Mouse (Mus musculus) heart, adult 2 months (tissue): ENCODE results near the gene Atp13a1.

ENCODE experiments used
- CTCF ChIP-seq: fragments of 200-600 bp; IDR thresholded peaks from 2 replicates; pipeline ENCODE4 v1.8.1; 2022; ENCODE audit warnings: antibody characterized with exemption, mild to moderate bottlenecking, moderate library complexity
- EP300 ChIP-seq: fragments of 200-500 bp; IDR thresholded peaks from 2 replicates; pipeline ENCODE4 v1.6.1; 2011; ENCODE audit warnings: low read depth, low read length, control low read depth; ENCODE audit not compliant: insufficient read depth
- POLR2A ChIP-seq: fragments of 200-500 bp; IDR thresholded peaks from 2 replicates; pipeline ENCODE4 v1.6.1; 2011; ENCODE audit warnings: mild to moderate bottlenecking, low read depth, low read length, control low read depth; ENCODE audit not compliant: insufficient read depth

DNA sequence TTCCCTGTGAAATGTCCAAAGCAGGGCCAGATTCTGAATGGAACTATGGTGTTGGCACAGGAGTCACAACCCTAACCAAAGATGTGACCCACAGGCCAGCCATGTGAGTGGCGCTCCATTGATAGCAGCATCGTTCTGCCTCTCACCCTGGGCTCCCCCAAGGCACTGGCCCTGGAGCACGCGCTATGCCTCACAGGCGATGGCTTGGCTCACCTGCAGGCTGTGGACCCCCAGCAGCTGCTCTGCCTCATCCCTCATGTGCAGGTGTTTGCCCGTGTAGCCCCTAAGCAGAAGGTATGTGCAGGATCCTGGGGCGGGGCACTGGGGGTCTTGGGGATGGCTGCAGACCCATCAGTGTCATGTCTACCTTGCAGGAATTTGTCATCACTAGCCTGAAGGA lies 12.4 kb downstream of the Atp13a1 start:
- no peak for TF ChIP-seq CTCF
- no peak for TF ChIP-seq POLR2A
- TF ChIP-seq EP300 = no peak
